Mouse (Mus musculus) midbrain, postnatal 0 days (tissue): ENCODE results near the gene Rps21. TPM values are rescaled to one million over a fixed set of nuclear protein-coding genes. Genes with fewer than 3 reads are reported as not detected.
A peak's percentile ranks its signal among the peaks of the same experiment; 100 is the strongest.

Experiments
- ATAC-seq: fragments of 200-750 bp; cut with Nextera tagmentation; 2 replicates; pipeline ENCODE4 v1.8.0; 2017; ENCODE audit warnings: moderate number of reproducible peaks, mild to moderate bottlenecking, moderate TSS enrichment, moderate library complexity; ENCODE audit not compliant: low FRiP score
- DNase-seq: peaks from one replicate; pipeline ENCODE4 v3.0.0-alpha.2; 2015; ENCODE audit warnings: low spot score
- H3K27ac ChIP-seq: fragments of 300-500 bp; sonication (generic); 2 replicates; pipeline ENCODE4 v1.5.1; 2014; ENCODE audit warnings: low read depth, mild to moderate bottlenecking, low read length, mixed read lengths
- H3K27me3 ChIP-seq: fragments of 300-500 bp; sonication (generic); 2 replicates; pipeline ENCODE4 v1.6.1; 2014; ENCODE audit warnings: low read length, control low read depth, mixed read lengths; ENCODE audit not compliant: insufficient read depth
- H3K36me3 ChIP-seq: fragments of 300-500 bp; sonication (generic); 2 replicates; pipeline ENCODE4 v1.6.1; 2014; ENCODE audit warnings: low read length, control low read depth, mixed read lengths; ENCODE audit not compliant: insufficient read depth
- H3K4me1 ChIP-seq: fragments of 300-500 bp; sonication (generic); 2 replicates; pipeline ENCODE4 v1.6.1; 2014; ENCODE audit warnings: mild to moderate bottlenecking, control low read depth, antibody characterized with exemption, low read length, mixed read lengths; ENCODE audit not compliant: insufficient read depth
- H3K4me2 ChIP-seq: fragments of 300-500 bp; sonication (generic); 2 replicates; pipeline ENCODE4 v1.6.1; 2014; ENCODE audit warnings: low read depth, mild to moderate bottlenecking, low read length, mixed read lengths; ENCODE audit not compliant: poor library complexity, severe bottlenecking
- H3K4me3 ChIP-seq: fragments of 300-500 bp; sonication (generic); 2 replicates; pipeline ENCODE4 v1.5.1; 2014; ENCODE audit warnings: low read depth, mild to moderate bottlenecking, low read length, moderate library complexity
- H3K9ac ChIP-seq: fragments of 300-500 bp; sonication (generic); replicated peaks from 2 replicates; pipeline ENCODE4 v1.6.1; 2014; ENCODE audit warnings: mild to moderate bottlenecking, low read length, moderate library complexity, mixed read lengths; ENCODE audit not compliant: poor library complexity, severe bottlenecking
- H3K9me3 ChIP-seq: fragments of 300-500 bp; sonication (generic); 2 replicates; pipeline ENCODE4 v1.6.1; 2016; ENCODE audit warnings: low read length, control low read depth
- CTCF ChIP-seq: IDR thresholded peaks from 2 replicates; pipeline ENCODE4 v1.5.1; 2016; ENCODE audit warnings: antibody characterized with exemption, mild to moderate bottlenecking
- WGBS: fragments of 180-500 bp; shearing (Covaris S2); extraction: QIAGEN DNeasy Blood & Tissue Kit; methylation state at CpG from one replicate; pipeline ENCODE4 v1.1.7; 2014; 5-methylcytosine and 5-hydroxymethylcytosine counted together
- polyA plus RNA-seq: library from polyadenylated mRNA; unstranded; fragments of >200 nt; fragmentation: Nextera tagmentation; extraction: Ambion mirVana; gene quantifications from 2 replicates; pipeline ENCODE4 v1.2.1, GENCODE M21; 2015
- total RNA-seq: library from RNA; depleted of rRNA; stranded (reverse); fragments of >200 nt; gene quantifications from 2 replicates; pipeline ENCODE4 v1.2.3, GENCODE M21; 2014

Rps21 gene
- total and polyA plus RNA-seq, 2 experiments from 2014 or later, result 422 to 749 TPM

GRCm38 (mm10) chr2:180237601-180238345 lies 19.4 kb upstream of the Rps21 start:
- no peak overlapping the region for H3K9ac ChIP-seq
- DNase-seq (no peak), ATAC-seq (no peak)
- no peak for TF ChIP-seq CTCF
- no peaks in the 10 kb centered on the region for H3K27me3 ChIP-seq
- H3K4me1 ChIP-seq, result no peaks in the 10 kb centered on the region
- H3K4me3 ChIP-seq, result no peak overlapping the region
- 91% methylated on average over 7 of the region's 7 CpGs for WGBS
- H3K36me3 ChIP-seq, result no peaks in the 10 kb centered on the region
- H3K4me2 ChIP-seq, result no peak overlapping the region
- H3K27ac ChIP-seq, result no peak overlapping the region
- H3K9me3 ChIP-seq, result no peaks in the 10 kb centered on the region

- no peaks in the 10 kb centered on the region for H3K27me3 ChIP-seq
- no peak overlapping the region for H3K27ac ChIP-seq
- no peak for DNase-seq
- TF ChIP-seq CTCF, result no peak
- H3K9me3 ChIP-seq, result no peaks in the 10 kb centered on the region
- H3K36me3 ChIP-seq, result no peaks in the 10 kb centered on the region
- no peak overlapping the region for H3K4me3 ChIP-seq
- ATAC-seq, result no peak
- H3K9ac ChIP-seq, result no peak overlapping the region
- H3K4me2 ChIP-seq, result no peak overlapping the region
- H3K4me1 ChIP-seq, result no peaks in the 10 kb centered on the region
- 85% methylated on average over 5 of the region's 5 CpGs for whole genome bisulfite sequencing
Measured at GRCm38 (mm10) chr2:180238591-180238990, 18.6 kb upstream of the Rps21 start.

GRCm38 (mm10) chr2:180243108-180243507 lies 14.1 kb upstream of the Rps21 start:
- ATAC-seq, result no peak
- no peaks in the 10 kb centered on the region for H3K36me3 ChIP-seq
- H3K4me1 ChIP-seq, result no peaks in the 10 kb centered on the region
- H3K27me3 ChIP-seq, result no peaks in the 10 kb centered on the region
- H3K4me2 ChIP-seq, result no peak overlapping the region
- H3K9me3 ChIP-seq, result no peaks in the 10 kb centered on the region
- H3K9ac ChIP-seq, result no peak overlapping the region
- H3K4me3 ChIP-seq, result no peak overlapping the region
- TF ChIP-seq CTCF, result no peak
- 92% methylated on average over 4 of the region's 4 CpGs for WGBS
- DNase-seq, result no peak
- no peak overlapping the region for H3K27ac ChIP-seq

- 92% methylated on average over 5 of the region's 5 CpGs for WGBS
- Histone ChIP-seq H3K9ac (no peak overlapping the region), H3K27me3 (no peaks in the 10 kb centered on the region), H3K27ac (no peak overlapping the region), H3K4me1 (no peaks in the 10 kb centered on the region), H3K36me3 (no peaks in the 10 kb centered on the region), H3K9me3 (no peaks in the 10 kb centered on the region), H3K4me3 (no peak overlapping the region), H3K4me2 (no peak overlapping the region)
- DNase-seq, result no peak
- ATAC-seq, result no peak
- no peak for TF ChIP-seq CTCF
Measured at GRCm38 (mm10) chr2:180247916-180248315, 9.3 kb upstream of the Rps21 start.

GRCm38 (mm10) chr2:180248947-180249660 lies 8.1 kb upstream of the Rps21 start:
- ATAC-seq (no peak), DNase-seq (no peak)
- WGBS, result 60% methylated on average over 9 of the region's 9 CpGs
- Histone ChIP-seq H3K27me3 (no peaks in the 10 kb centered on the region), H3K4me1 (no peaks in the 10 kb centered on the region), H3K9me3 (no peaks in the 10 kb centered on the region), H3K27ac (no peak overlapping the region), H3K9ac (no peak overlapping the region), H3K4me2 (no peak overlapping the region), H3K36me3 (no peaks in the 10 kb centered on the region), H3K4me3 (no peak overlapping the region)
- TF ChIP-seq CTCF, result no peak

GRCm38 (mm10) chr2:180250930-180251611 lies 6.1 kb upstream of the Rps21 start:
- Histone ChIP-seq H3K27me3 (no peaks in the 10 kb centered on the region), H3K36me3 (no peaks in the 10 kb centered on the region), H3K9ac (no peak overlapping the region), H3K9me3 (no peaks in the 10 kb centered on the region), H3K4me3 (no peak overlapping the region), H3K4me1 (0 out of 2 replicates have a peak, but pooled peaks cover 4% of the 10 kb centered on the region), H3K27ac (no peak overlapping the region), H3K4me2 (no peak overlapping the region)
- 25% methylated on average over 11 of the region's 11 CpGs for WGBS
- DNase-seq (peak; percentile 87), ATAC-seq (peak; percentile 84)
- TF ChIP-seq CTCF, result peak; percentile 99
